Mouse (Mus musculus) bone marrow, adult 2 months (tissue): ENCODE data around the gene Rap1gap. TPM values are rescaled to one million over a fixed set of nuclear protein-coding genes. Genes with fewer than 3 reads are reported as not detected.

Experiments used
- H3K27ac ChIP-seq: fragments of 200-500 bp; 2 replicates; pipeline ENCODE4 v1.5.1; 2012; ENCODE audit warnings: low read depth, mild to moderate bottlenecking, control low read depth, inconsistent platforms, low read length; ENCODE audit not compliant: control insufficient read depth, poor library complexity, insufficient read depth
- H3K4me1 ChIP-seq: fragments of 200-500 bp; 2 replicates; pipeline ENCODE4 v1.6.1; 2011; ENCODE audit warnings: low read length; ENCODE audit not compliant: control insufficient read depth, insufficient read depth
- H3K4me3 ChIP-seq: fragments of 200-500 bp; replicated peaks from 2 replicates; pipeline ENCODE3; 2011; ENCODE audit warnings: mild to moderate bottlenecking, low read depth, low read length, control low read depth; ENCODE audit not compliant: control insufficient read depth
- CTCF ChIP-seq: fragments of 200-500 bp; IDR thresholded peaks from 2 replicates; pipeline ENCODE4 v1.5.1; 2011; ENCODE audit warnings: low read length, control low read depth; ENCODE audit not compliant: control insufficient read depth, insufficient read depth
- POLR2A ChIP-seq: fragments of 200-500 bp; IDR thresholded peaks from 2 replicates; pipeline ENCODE4 v1.6.1; 2011; ENCODE audit warnings: low read depth, mild to moderate bottlenecking, control low read depth, low read length, borderline replicate concordance; ENCODE audit not compliant: control insufficient read depth
- WGBS: fragments of 180-500 bp; shearing (Covaris S2); methylation state at CpG from one replicate; pipeline ENCODE4 v1.1.7; 2018; 5-methylcytosine and 5-hydroxymethylcytosine counted together
- polyA plus RNA-seq: library from polyadenylated mRNA; stranded (reverse); fragments of >200 nt; gene quantifications from 2 replicates; pipeline ENCODE4 v1.2.4, GENCODE M21; 2011; ENCODE audit warnings: low replicate concordance; ENCODE audit not compliant: missing spikeins, insufficient read depth, insufficient read length

Gene Rap1gap
- polyA plus RNA-seq, 1 experiment: 2.0 TPM

- TF ChIP-seq POLR2A (no peak), CTCF (no peak)
- no peak overlapping the region for H3K4me3 ChIP-seq
- 89% methylated on average over 5 of the region's 5 CpGs for WGBS
- no peak overlapping the region for H3K27ac ChIP-seq
- H3K4me1 ChIP-seq: no peaks in the 10 kb centered on the region
These were observed 1.3 kb downstream of the Rap1gap start for GRCm38 (mm10) chr4:137665791-137666190.

DNA sequence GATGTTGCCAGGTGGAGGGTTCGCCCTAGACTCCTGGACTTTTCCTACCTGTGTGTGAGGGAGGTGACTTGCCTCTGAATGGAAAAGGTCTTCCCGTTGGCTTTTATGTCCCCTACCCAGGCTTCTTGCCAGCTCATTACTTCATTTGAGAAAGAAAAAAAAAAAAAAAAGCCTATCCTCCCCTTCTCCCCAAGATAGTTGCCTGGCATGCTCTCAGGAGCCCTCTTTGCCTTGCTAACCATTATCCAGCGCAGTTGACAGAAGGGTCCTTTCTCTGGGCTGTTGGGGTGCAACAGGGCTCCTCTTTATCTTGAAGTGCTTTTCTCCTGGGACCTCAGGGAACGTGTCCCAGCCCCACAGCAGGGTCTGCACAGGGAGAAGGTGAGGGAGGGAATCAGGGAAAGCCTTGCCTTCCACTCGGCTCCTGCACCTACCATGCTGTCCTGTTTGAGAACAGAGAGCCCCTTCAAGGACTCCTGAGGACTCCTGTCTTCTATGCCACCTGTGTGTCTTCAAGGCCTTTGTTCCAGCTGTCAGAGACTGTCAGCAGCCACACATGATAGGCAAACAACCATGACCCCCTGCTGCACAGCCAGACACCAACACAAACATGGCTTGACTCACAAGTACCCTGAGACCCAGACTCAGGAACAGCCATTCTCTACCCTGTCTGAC, 1.9 kb downstream of the Rap1gap start:
- H3K27ac ChIP-seq: no peak overlapping the region
- H3K4me3 ChIP-seq: no peak overlapping the region
- TF ChIP-seq POLR2A (no peak), CTCF (no peak)
- WGBS: 64% methylated on average over 5 of the region's 5 CpGs
- no peaks in the 10 kb centered on the region for H3K4me1 ChIP-seq

- Histone ChIP-seq H3K27ac (no peak overlapping the region), H3K4me3 (no peak overlapping the region), H3K4me1 (no peaks in the 10 kb centered on the region)
- TF ChIP-seq CTCF (no peak), POLR2A (no peak)
- 54% methylated on average over 8 of the region's 8 CpGs for WGBS
These were observed 2.4 kb downstream of the Rap1gap start for GRCm38 (mm10) chr4:137666958-137667345.

GRCm38 (mm10) chr4:137667747-137668146, 3.2 kb downstream of the Rap1gap start:
- Histone ChIP-seq H3K4me3 (no peak overlapping the region), H3K27ac (no peak overlapping the region), H3K4me1 (no peaks in the 10 kb centered on the region)
- 58% methylated on average over 5 of the region's 5 CpGs for WGBS
- TF ChIP-seq POLR2A (no peak), CTCF (no peak)

GRCm38 (mm10) chr4:137671711-137672500, 7.4 kb downstream of the Rap1gap start:
- WGBS: 54% methylated on average over 13 of the region's 13 CpGs
- Histone ChIP-seq H3K4me1 (no peaks in the 10 kb centered on the region), H3K4me3 (no peak overlapping the region), H3K27ac (no peak overlapping the region)
- TF ChIP-seq POLR2A (no peak), CTCF (no peak)

GRCm38 (mm10) chr4:137675566-137675965, 11.0 kb downstream of the Rap1gap start:
- Histone ChIP-seq H3K27ac (no peak overlapping the region), H3K4me1 (no peaks in the 10 kb centered on the region), H3K4me3 (no peak overlapping the region)
- 62% methylated on average over 7 of the region's 7 CpGs for WGBS
- TF ChIP-seq CTCF (no peak), POLR2A (no peak)

- 12% methylated on average over 11 of the region's 11 CpGs for WGBS
- H3K27ac ChIP-seq: no peak overlapping the region
- peak; percentile 62 for TF ChIP-seq CTCF
- no peak for TF ChIP-seq POLR2A
- no peaks in the 10 kb centered on the region for H3K4me1 ChIP-seq
- H3K4me3 ChIP-seq: no peak overlapping the region
These were observed 11.5 kb downstream of the Rap1gap start for GRCm38 (mm10) chr4:137676057-137676456.

GRCm38 (mm10) chr4:137676700-137677484, 12.4 kb downstream of the Rap1gap start:
- Histone ChIP-seq H3K4me3 (no peak overlapping the region), H3K4me1 (no peaks in the 10 kb centered on the region)
- 59% methylated on average over 13 of the region's 13 CpGs for WGBS

More at GRCm38 (mm10) chr4:137676700-137677484, 12.4 kb downstream of the Rap1gap start:
- TF ChIP-seq POLR2A (no peak), CTCF (no peak)
- no peak overlapping the region for H3K27ac ChIP-seq
